In genomic region chr9:45362051-45362461, GRCm38 (mm10) we compare ENCODE assay signal across 13 mouse cellular contexts. TPM values are rescaled to one million over a fixed set of nuclear protein-coding genes. Genes with fewer than 3 reads are reported as not detected.
DNase-seq lines count a peak whose midpoint lies in the region; ATAC-seq and TF ChIP-seq lines count a peak whose summit lies in the region.
"Had no signal": no experiment of that assay in that cellular context is flagged by ENCODE, and none has a peak within 500 bp of the region (broad histone marks: within the 10 kb centered on the region; RNA-seq: fewer than 3 reads in every experiment).

No protein-coding gene starts in this region.

- no peaks in the 10 kb centered on the region for H3K36me3 ChIP-seq in heart, embryonic 12.5 days
- no peaks in the 10 kb centered on the region for H3K36me3 ChIP-seq in stomach, postnatal 0 days (ENCODE audit: control insufficient read depth, insufficient read depth, low read length)
- H3K36me3 ChIP-seq: forebrain, embryonic 15.5 days; midbrain, embryonic 12.5 days; neural tube, embryonic 12.5 days had no signal

- DNase-seq in adrenal gland, adult 2 months, result peak; percentile 34
- no peak for DNase-seq in adrenal gland, adult 18-20 months (ENCODE audit: low spot score in 2 of 2)
- DNase-seq in lung, postnatal 36 days, result peak; percentile 13
- DNase-seq in lung, postnatal 10 days, result no peak
- peak; percentile 38 for DNase-seq in stomach, postnatal 0 days (ENCODE audit: low spot score)
- DNase-seq in right cerebral cortex, postnatal 10 days (ENCODE audit: low spot score in 2 of 2), result no peak
- DNase-seq in layer of hippocampus, postnatal 14 days (ENCODE audit: low spot score in 2 of 2), result no peak

- ATAC-seq in heart, embryonic 12.5 days (ENCODE audit: insufficient number of reproducible peaks, low FRiP score), result 0 out of 2 replicates have a peak, but pooled peaks have one; percentile 33
- no peak for ATAC-seq in stomach, postnatal 0 days (ENCODE audit: low FRiP score, low TSS enrichment)
- ATAC-seq: forebrain, embryonic 15.5 days had no signal

- H3K4me1 ChIP-seq in heart, embryonic 12.5 days (replicated peaks), result peaks cover 6% of the 10 kb centered on the region
- no peaks in the 10 kb centered on the region for H3K4me1 ChIP-seq in stomach, postnatal 0 days (replicated peaks; ENCODE audit: control insufficient read depth, insufficient read depth)
- H3K4me1 ChIP-seq: forebrain, embryonic 15.5 days; midbrain, embryonic 12.5 days; neural tube, embryonic 12.5 days had no signal

- H3K27ac ChIP-seq in heart, embryonic 12.5 days (ENCODE audit: poor library complexity, severe bottlenecking), result 0 out of 2 replicates have a peak overlapping the region, but pooled peaks have one; percentile 30
- no peak overlapping the region for H3K27ac ChIP-seq in stomach, postnatal 0 days (replicated peaks)
- H3K27ac ChIP-seq: forebrain, embryonic 15.5 days; hindbrain, embryonic 14.5 days; midbrain, embryonic 12.5 days; neural tube, embryonic 12.5 days had no signal

- H3K4me2 ChIP-seq in heart, embryonic 12.5 days, result no peak overlapping the region
- H3K4me2 ChIP-seq in stomach, postnatal 0 days (replicated peaks; ENCODE audit: low read depth), result no peak overlapping the region
- H3K4me2 ChIP-seq: forebrain, embryonic 15.5 days; hindbrain, embryonic 14.5 days; midbrain, embryonic 12.5 days; neural tube, embryonic 12.5 days had no signal

- no peak overlapping the region for H3K4me3 ChIP-seq in heart, embryonic 12.5 days
- H3K4me3 ChIP-seq in stomach, postnatal 0 days (ENCODE audit: low read depth, low read length), result no peak overlapping the region
- H3K4me3 ChIP-seq: forebrain, embryonic 15.5 days; midbrain, embryonic 12.5 days; neural tube, embryonic 12.5 days had no signal

- no peak for TF ChIP-seq CTCF in stomach, postnatal 0 days (IDR thresholded peaks at IDR 0.05; ENCODE audit: low read depth)

- no peak overlapping the region for H3K9ac ChIP-seq in heart, embryonic 12.5 days
- H3K9ac ChIP-seq in stomach, postnatal 0 days (ENCODE audit: low read length), result no peak overlapping the region
- H3K9ac ChIP-seq: forebrain, embryonic 15.5 days; hindbrain, embryonic 14.5 days; midbrain, embryonic 12.5 days; neural tube, embryonic 12.5 days had no signal

- no peak for TF ChIP-seq EP300 in stomach, postnatal 0 days (optimal IDR thresholded peaks at IDR 0.05)

- no peaks in the 10 kb centered on the region for H3K9me3 ChIP-seq in heart, embryonic 12.5 days (replicated peaks)
- H3K9me3 ChIP-seq in stomach, postnatal 0 days (ENCODE audit: control insufficient read depth, low read length), result no peaks in the 10 kb centered on the region
- H3K9me3 ChIP-seq: forebrain, embryonic 15.5 days; midbrain, embryonic 12.5 days; neural tube, embryonic 12.5 days had no signal

- WGBS in heart, embryonic 12.5 days, result 10% methylated on average over 2 of the region's 2 CpGs
- 28% methylated on average over 2 of the region's 2 CpGs for WGBS in stomach, postnatal 0 days

- no peaks in the 10 kb centered on the region for H3K27me3 ChIP-seq in heart, embryonic 12.5 days (replicated peaks)
- no peaks in the 10 kb centered on the region for H3K27me3 ChIP-seq in stomach, postnatal 0 days (ENCODE audit: control insufficient read depth, insufficient read depth, low read length)
- H3K27me3 ChIP-seq: forebrain, embryonic 15.5 days; neural tube, embryonic 12.5 days had no signal

RNA-seq across cellular contexts. Expression of gene Fxyd6, which starts 7.9 kb away (rescaled TPM):
- total RNA-seq in adrenal gland, adult 2 months (2021), result 100 to 1,000 TPM; 201 to 299 TPM
- polyA plus RNA-seq in adrenal gland, adult 2 months (2012; rRNA removed), result 191 and 211 TPM in 2 replicates
- total RNA-seq in adrenal gland, adult 18-20 months (2021), result 100 to 1,000 TPM; 209 to 250 TPM
- 30.8 and 33.4 TPM in 2 replicates for polyA plus RNA-seq in heart, embryonic 12.5 days (2016; fragmentation: Nextera tagmentation; extraction: Ambion mirVana)
- 50.3 and 66.9 TPM in 2 replicates for polyA plus RNA-seq in stomach, postnatal 0 days (2015; fragmentation: Nextera tagmentation; extraction: Ambion mirVana)
- total RNA-seq in layer of hippocampus, postnatal 14 days (2021), result 100 to 1,000 TPM; 172 to 192 TPM

RNA-seq across cellular contexts. Expression of gene Fxyd2, which starts 37.4 kb away (rescaled TPM):
- 1 to 10 TPM; 5.0 to 5.2 TPM for total RNA-seq in adrenal gland, adult 2 months (2021)
- 11.7 and 13.8 TPM in 2 replicates for polyA plus RNA-seq in adrenal gland, adult 2 months (2012; rRNA removed)
- 1 to 10 TPM; 4.5 to 8.9 TPM for total RNA-seq in adrenal gland, adult 18-20 months (2021)
- 1.4 and 2.2 TPM in 2 replicates for polyA plus RNA-seq in heart, embryonic 12.5 days (2016; fragmentation: Nextera tagmentation; extraction: Ambion mirVana)
- 1.3 and 2.2 TPM in 2 replicates for polyA plus RNA-seq in stomach, postnatal 0 days (2015; fragmentation: Nextera tagmentation; extraction: Ambion mirVana)
- 1 to 10 TPM; 7.8 to 8.3 TPM for total RNA-seq in layer of hippocampus, postnatal 14 days (2021)

RNA-seq across cellular contexts. Expression of gene Tmprss13, which starts 43.2 kb away (rescaled TPM):
- total RNA-seq in adrenal gland, adult 2 months (2021), result under 1 TPM; 0.26 to 0.73 TPM
- 0.15 and 0.31 TPM in 2 replicates for polyA plus RNA-seq in adrenal gland, adult 2 months (2012; rRNA removed)
- total RNA-seq in adrenal gland, adult 18-20 months (2021), result under 1 TPM; 0.10 to 0.27 TPM
- 0.09 TPM in 1 of 2 replicates, not detected in the other for polyA plus RNA-seq in heart, embryonic 12.5 days (2016; fragmentation: Nextera tagmentation; extraction: Ambion mirVana)
- polyA plus RNA-seq in stomach, postnatal 0 days (2015; fragmentation: Nextera tagmentation; extraction: Ambion mirVana), result 33.1 and 33.6 TPM in 2 replicates
- total RNA-seq in layer of hippocampus, postnatal 14 days (2021), result not detected
- polyA plus RNA-seq: forebrain, embryonic 15.5 days; hindbrain, embryonic 14.5 days; liver, embryonic 16.5 days had no signal

Comparison
In these comparisons a context has a peak if more than half of its experiments do, and no peak if none do; other contexts are left out.
1. DNase-seq: peak in adrenal gland, adult 2 months (single experiment), lung, postnatal 36 days (single experiment) and stomach, postnatal 0 days (single experiment); none in adrenal gland, adult 18-20 months (0 of 2), lung, postnatal 10 days (single experiment), right cerebral cortex, postnatal 10 days (0 of 2) and layer of hippocampus, postnatal 14 days (0 of 2).